Mouse (Mus musculus) liver, adult 2 months (tissue): Measurements from ENCODE around the gene Mylk4.

ENCODE experiments used
- CTCF ChIP-seq: fragments of 200-500 bp; IDR thresholded peaks from 2 replicates; pipeline ENCODE4 v1.5.1; 2011; ENCODE audit warnings: low read depth, low read length, control low read depth
- POLR2A ChIP-seq: fragments of 200-500 bp; IDR thresholded peaks from 2 replicates; pipeline ENCODE4 v1.6.1; 2011; ENCODE audit warnings: low read length, control low read depth; ENCODE audit not compliant: insufficient read depth; ENCODE audit errors: extremely low read depth

- TF ChIP-seq CTCF = no peak
- TF ChIP-seq POLR2A = no peak
These were observed 42.6 kb downstream of the Mylk4 start for GRCm38 (mm10) chr13:32741161-32741560.
